Mouse (Mus musculus) small intestine, adult 2 months (tissue): Measurements from ENCODE around the gene Sult5a1.

ENCODE experiments used
- CTCF ChIP-seq: fragments of 200-500 bp; IDR thresholded peaks from 2 replicates; pipeline ENCODE4 v1.5.1; 2012; ENCODE audit warnings: low read depth, mild to moderate bottlenecking, control low read depth, inconsistent platforms, low read length, moderate library complexity, mixed read lengths; ENCODE audit not compliant: insufficient replicate concordance, insufficient read length; ENCODE audit errors: extremely low read depth
- POLR2A ChIP-seq: fragments of 200-500 bp; IDR thresholded peaks from 2 replicates; pipeline ENCODE4 v1.6.1; 2012; ENCODE audit warnings: low read depth, mild to moderate bottlenecking, control low read depth, inconsistent platforms, low read length, moderate library complexity

DNA sequence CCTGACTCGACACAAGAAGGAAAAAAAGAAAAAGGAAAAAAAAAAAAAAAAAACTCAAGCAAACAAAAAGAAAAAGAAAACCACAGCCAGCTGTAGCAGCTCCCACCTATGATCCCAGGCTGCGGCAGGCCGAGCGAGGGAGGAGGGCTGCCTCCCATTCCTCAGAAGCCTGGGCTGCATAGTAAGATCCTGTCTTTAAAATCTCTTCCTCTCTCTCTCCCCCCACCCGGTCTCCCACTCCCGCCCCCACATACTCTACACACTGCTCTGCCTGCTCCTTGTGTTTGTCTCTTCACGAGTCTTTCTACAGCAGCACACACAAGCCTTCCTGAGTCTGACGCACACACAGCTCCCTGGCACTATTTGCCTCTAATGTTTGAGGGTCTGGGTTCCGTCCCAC, 36.1 kb downstream of the Sult5a1 start:
- no peak for TF ChIP-seq CTCF
- TF ChIP-seq POLR2A, result no peak
